Mouse (Mus musculus) intestine, embryonic 16.5 days (tissue): ENCODE measurements around the gene Zfp648. TPM values are rescaled to one million over a fixed set of nuclear protein-coding genes. Genes with fewer than 3 reads are reported as not detected.

ENCODE experiments used
- ATAC-seq: fragments of 200-750 bp; cut with Nextera tagmentation; 2 replicates; pipeline ENCODE4 v1.8.0; 2017; ENCODE audit warnings: moderate TSS enrichment, moderate library complexity
- H3K27ac ChIP-seq: fragments of 300-500 bp; sonication (generic); 2 replicates; pipeline ENCODE4 v1.5.1; 2014; ENCODE audit warnings: mild to moderate bottlenecking, low read length
- H3K27me3 ChIP-seq: fragments of 300-500 bp; sonication (generic); replicated peaks from 2 replicates; pipeline ENCODE4 v1.6.1; 2014; ENCODE audit warnings: low read length, control low read depth, mixed read lengths; ENCODE audit not compliant: control insufficient read depth, insufficient read depth
- H3K36me3 ChIP-seq: fragments of 300-500 bp; sonication (generic); 2 replicates; pipeline ENCODE4 v1.6.1; 2014; ENCODE audit warnings: low read length, control low read depth; ENCODE audit not compliant: control insufficient read depth, insufficient read depth
- H3K4me1 ChIP-seq: fragments of 300-500 bp; sonication (generic); 2 replicates; pipeline ENCODE4 v1.6.1; 2014; ENCODE audit warnings: low read length, control low read depth, mixed read lengths; ENCODE audit not compliant: control insufficient read depth, insufficient read depth
- H3K4me2 ChIP-seq: fragments of 300-500 bp; sonication (generic); 2 replicates; pipeline ENCODE4 v1.6.1; 2014; ENCODE audit warnings: low read depth, low read length, control low read depth
- H3K4me3 ChIP-seq: fragments of 300-500 bp; sonication (generic); 2 replicates; pipeline ENCODE4 v1.5.1; 2014; ENCODE audit warnings: mild to moderate bottlenecking, low read length
- H3K9ac ChIP-seq: fragments of 300-500 bp; sonication (generic); 2 replicates; pipeline ENCODE4 v1.6.1; 2014; ENCODE audit warnings: low read depth, low read length
- H3K9me3 ChIP-seq: fragments of 300-500 bp; sonication (generic); 2 replicates; pipeline ENCODE4 v1.6.1; 2016; ENCODE audit warnings: low read length, control low read depth; ENCODE audit not compliant: control insufficient read depth
- WGBS: fragments of 180-500 bp; shearing (Covaris S2); extraction: QIAGEN DNeasy Blood & Tissue Kit; methylation state at CpG from one replicate; pipeline ENCODE4 v1.1.7; 2014; 5-methylcytosine and 5-hydroxymethylcytosine counted together
- polyA plus RNA-seq: library from polyadenylated mRNA; unstranded; fragments of >200 nt; fragmentation: Nextera tagmentation; extraction: Ambion mirVana; gene quantifications from 2 replicates; pipeline ENCODE4 v1.2.1, GENCODE M21; 2015

The Zfp648 gene
- polyA plus RNA-seq, 1 experiment from 2014 or later: not detected

DNA sequence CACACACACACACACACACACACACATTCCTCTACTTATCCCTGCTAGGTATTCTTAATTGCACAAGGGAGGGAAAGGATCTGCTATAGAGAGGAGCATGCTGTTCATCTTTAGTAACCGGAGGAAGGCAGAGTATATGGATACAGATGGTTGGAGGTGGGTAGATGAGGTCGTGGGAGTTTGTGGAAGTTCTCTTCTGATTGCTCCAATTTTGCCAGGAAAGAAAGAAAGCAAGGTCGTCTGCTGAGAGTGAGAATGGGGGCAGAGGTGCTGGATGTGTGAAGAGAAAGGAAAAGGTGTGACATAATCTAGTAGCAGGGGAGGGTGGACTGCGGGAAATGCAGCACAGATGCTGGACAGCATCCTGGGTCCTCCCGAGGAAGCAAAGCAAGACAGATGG is 51.8 kb downstream of the Zfp648 start:
- H3K4me3 ChIP-seq: no peak overlapping the region
- H3K27ac ChIP-seq: no peak overlapping the region
- ATAC-seq: no peak
- H3K36me3 ChIP-seq: no peaks in the 10 kb centered on the region
- 56% methylated on average over 5 of the region's 5 CpGs for WGBS
- no peaks in the 10 kb centered on the region for H3K4me1 ChIP-seq
- no peak overlapping the region for H3K4me2 ChIP-seq
- no peak overlapping the region for H3K9ac ChIP-seq
- H3K9me3 ChIP-seq: no peaks in the 10 kb centered on the region
- no peaks in the 10 kb centered on the region for H3K27me3 ChIP-seq
